Mouse (Mus musculus) midbrain, postnatal 0 days (tissue): Measurements from ENCODE around the gene Sprtn. TPM values are rescaled to one million over a fixed set of nuclear protein-coding genes. Genes with fewer than 3 reads are reported as not detected.

ENCODE experiments used
- ATAC-seq: fragments of 200-750 bp; cut with Nextera tagmentation; 2 replicates; pipeline ENCODE4 v1.8.0; 2017; ENCODE audit warnings: moderate number of reproducible peaks, mild to moderate bottlenecking, moderate TSS enrichment, moderate library complexity; ENCODE audit not compliant: low FRiP score
- DNase-seq: peaks from one replicate; pipeline ENCODE4 v3.0.0-alpha.2; 2015; ENCODE audit warnings: low spot score
- H3K27ac ChIP-seq: fragments of 300-500 bp; sonication (generic); 2 replicates; pipeline ENCODE4 v1.5.1; 2014; ENCODE audit warnings: low read depth, mild to moderate bottlenecking, low read length, mixed read lengths
- H3K27me3 ChIP-seq: fragments of 300-500 bp; sonication (generic); 2 replicates; pipeline ENCODE4 v1.6.1; 2014; ENCODE audit warnings: low read length, control low read depth, mixed read lengths; ENCODE audit not compliant: insufficient read depth
- H3K36me3 ChIP-seq: fragments of 300-500 bp; sonication (generic); 2 replicates; pipeline ENCODE4 v1.6.1; 2014; ENCODE audit warnings: low read length, control low read depth, mixed read lengths; ENCODE audit not compliant: insufficient read depth
- H3K4me1 ChIP-seq: fragments of 300-500 bp; sonication (generic); 2 replicates; pipeline ENCODE4 v1.6.1; 2014; ENCODE audit warnings: mild to moderate bottlenecking, control low read depth, antibody characterized with exemption, low read length, mixed read lengths; ENCODE audit not compliant: insufficient read depth
- H3K4me2 ChIP-seq: fragments of 300-500 bp; sonication (generic); 2 replicates; pipeline ENCODE4 v1.6.1; 2014; ENCODE audit warnings: low read depth, mild to moderate bottlenecking, low read length, mixed read lengths; ENCODE audit not compliant: poor library complexity, severe bottlenecking
- H3K4me3 ChIP-seq: fragments of 300-500 bp; sonication (generic); 2 replicates; pipeline ENCODE4 v1.5.1; 2014; ENCODE audit warnings: low read depth, mild to moderate bottlenecking, low read length, moderate library complexity
- H3K9ac ChIP-seq: fragments of 300-500 bp; sonication (generic); replicated peaks from 2 replicates; pipeline ENCODE4 v1.6.1; 2014; ENCODE audit warnings: mild to moderate bottlenecking, low read length, moderate library complexity, mixed read lengths; ENCODE audit not compliant: poor library complexity, severe bottlenecking
- H3K9me3 ChIP-seq: fragments of 300-500 bp; sonication (generic); 2 replicates; pipeline ENCODE4 v1.6.1; 2016; ENCODE audit warnings: low read length, control low read depth
- CTCF ChIP-seq: IDR thresholded peaks from 2 replicates; pipeline ENCODE4 v1.5.1; 2016; ENCODE audit warnings: antibody characterized with exemption, mild to moderate bottlenecking
- WGBS: fragments of 180-500 bp; shearing (Covaris S2); extraction: QIAGEN DNeasy Blood & Tissue Kit; methylation state at CpG from one replicate; pipeline ENCODE4 v1.1.7; 2014; 5-methylcytosine and 5-hydroxymethylcytosine counted together
- polyA plus RNA-seq: library from polyadenylated mRNA; unstranded; fragments of >200 nt; fragmentation: Nextera tagmentation; extraction: Ambion mirVana; gene quantifications from 2 replicates; pipeline ENCODE4 v1.2.1, GENCODE M21; 2015
- total RNA-seq: library from RNA; depleted of rRNA; stranded (reverse); fragments of >200 nt; gene quantifications from 2 replicates; pipeline ENCODE4 v1.2.3, GENCODE M21; 2014

The Sprtn gene
- total and polyA plus RNA-seq, 2 experiments from 2014 or later: 6.0 to 13.9 TPM

DNA sequence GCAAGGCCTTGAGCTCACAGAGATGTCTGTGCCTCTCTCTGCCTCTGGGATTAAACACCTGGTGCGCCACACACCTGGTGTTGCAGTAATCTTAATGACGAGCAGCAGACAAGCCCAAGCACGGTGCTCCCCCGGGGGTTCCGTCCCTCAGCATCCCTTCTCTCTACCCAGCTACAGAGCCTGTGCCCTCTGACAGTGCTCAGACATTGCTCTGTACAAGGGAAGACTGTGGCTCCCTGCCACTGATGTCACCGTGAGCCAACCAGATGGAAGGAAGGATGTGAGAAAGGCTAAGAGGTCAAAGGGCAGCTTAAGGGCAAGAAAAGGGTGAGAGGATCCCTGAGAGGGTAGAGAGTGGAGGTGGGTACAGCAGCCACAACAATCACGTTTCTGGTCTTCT lies 46.7 kb downstream of the Sprtn start:
- Histone ChIP-seq H3K4me2 (no peak overlapping the region), H3K27me3 (no peaks in the 10 kb centered on the region), H3K27ac (no peak overlapping the region), H3K9ac (no peak overlapping the region), H3K4me3 (no peak overlapping the region), H3K9me3 (no peaks in the 10 kb centered on the region), H3K4me1 (peaks cover 13% of the 10 kb centered on the region), H3K36me3 (0 out of 2 replicates have a peak, but pooled peaks cover 4% of the 10 kb centered on the region)
- ATAC-seq (no peak), DNase-seq (no peak)
- TF ChIP-seq CTCF: no peak
- 69% methylated on average over 7 of the region's 7 CpGs for WGBS

DNA sequence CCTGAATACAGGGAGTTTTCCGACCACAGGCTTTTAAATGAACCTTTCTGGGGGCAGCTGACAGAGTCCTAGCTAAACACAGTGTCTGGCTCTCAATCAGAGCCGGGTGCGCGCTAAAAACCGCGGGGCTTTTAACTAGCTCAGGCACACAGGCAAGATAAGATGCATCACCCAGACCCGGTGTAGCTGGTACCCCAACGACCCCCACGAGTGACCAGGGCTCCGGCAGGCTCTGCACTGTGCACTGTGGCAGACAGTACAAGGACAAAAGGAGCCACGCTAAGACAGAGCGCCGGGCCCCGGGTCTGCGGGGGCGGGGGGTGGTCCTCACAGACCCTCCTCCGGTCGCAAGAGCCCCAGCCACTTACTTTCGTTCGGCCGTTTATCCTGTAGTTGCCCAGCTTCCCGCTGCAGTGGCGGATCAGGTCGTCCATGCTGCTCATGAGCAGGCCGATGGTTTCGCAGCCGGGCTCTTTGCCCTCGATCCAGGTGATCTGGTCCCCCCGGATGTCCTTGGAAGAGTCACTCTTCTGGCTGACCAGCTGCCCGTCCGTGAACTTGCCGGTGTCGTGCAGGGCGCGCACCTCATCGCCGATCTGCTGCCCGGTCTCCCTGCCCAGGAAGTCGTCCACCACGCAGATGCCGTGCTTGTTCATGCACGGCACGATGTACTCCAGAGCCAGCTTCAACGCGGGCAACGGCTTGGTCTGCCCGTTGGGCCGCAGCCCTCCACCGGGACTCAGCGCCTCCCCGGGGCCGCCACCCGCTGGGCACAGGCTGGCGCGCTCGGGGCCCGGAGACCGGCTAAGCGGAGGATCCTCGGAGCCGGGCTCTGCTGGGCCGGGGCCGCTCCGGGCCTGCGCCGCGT lies 50.4 kb downstream of the Sprtn start:
- H3K4me1 ChIP-seq: peaks cover 22% of the 10 kb centered on the region
- under 1% methylated on average over 67 of the region's 67 CpGs for WGBS
- DNase-seq: peak; percentile 42

DNA sequence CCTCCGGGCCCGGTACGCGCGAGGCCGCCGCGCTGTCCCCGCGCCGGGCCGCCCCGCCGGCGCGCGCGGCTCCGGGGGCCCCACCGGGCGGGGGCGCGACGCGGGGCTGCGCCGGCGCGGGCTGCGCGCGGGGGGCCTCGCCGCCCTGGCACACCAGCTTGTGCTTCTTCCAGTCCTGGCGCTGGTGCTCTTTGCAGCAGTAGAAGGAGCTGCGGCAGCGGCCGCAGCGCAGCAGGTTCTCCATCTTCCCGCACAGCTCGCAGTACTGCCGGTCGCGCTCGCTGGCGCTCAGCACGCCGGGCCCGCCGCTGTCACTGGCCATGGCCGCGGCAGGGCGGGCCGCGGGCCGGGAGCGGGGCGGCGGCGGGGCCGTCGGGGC lies 51.0 kb downstream of the Sprtn start:
- Histone ChIP-seq H3K27me3 (no peaks in the 10 kb centered on the region), H3K4me3 (peak overlapping the region; percentile 68), H3K4me1 (peaks cover 20% of the 10 kb centered on the region), H3K36me3 (no peaks in the 10 kb centered on the region), H3K9ac (peak overlapping the region; percentile 97), H3K27ac (peak overlapping the region; percentile 97), H3K4me2 (peak overlapping the region; percentile 87), H3K9me3 (no peaks in the 10 kb centered on the region)
- peak; percentile 64 for ATAC-seq
- 0% methylated on average over 35 of the region's 62 CpGs for WGBS
- no peak for TF ChIP-seq CTCF
- peak; percentile 50 for DNase-seq

More for the DNA sequence above, 50.4 kb downstream of the Sprtn start:
- H3K4me3 ChIP-seq: peak overlapping the region; percentile 68
- no peaks in the 10 kb centered on the region for H3K9me3 ChIP-seq
- H3K4me2 ChIP-seq: peak overlapping the region; percentile 87
- no peak for TF ChIP-seq CTCF
- peak overlapping the region; percentile 97 for H3K9ac ChIP-seq
- H3K36me3 ChIP-seq: no peaks in the 10 kb centered on the region
- peak overlapping the region; percentile 97 for H3K27ac ChIP-seq
- H3K27me3 ChIP-seq: no peaks in the 10 kb centered on the region
- ATAC-seq: peak; percentile 36

DNA sequence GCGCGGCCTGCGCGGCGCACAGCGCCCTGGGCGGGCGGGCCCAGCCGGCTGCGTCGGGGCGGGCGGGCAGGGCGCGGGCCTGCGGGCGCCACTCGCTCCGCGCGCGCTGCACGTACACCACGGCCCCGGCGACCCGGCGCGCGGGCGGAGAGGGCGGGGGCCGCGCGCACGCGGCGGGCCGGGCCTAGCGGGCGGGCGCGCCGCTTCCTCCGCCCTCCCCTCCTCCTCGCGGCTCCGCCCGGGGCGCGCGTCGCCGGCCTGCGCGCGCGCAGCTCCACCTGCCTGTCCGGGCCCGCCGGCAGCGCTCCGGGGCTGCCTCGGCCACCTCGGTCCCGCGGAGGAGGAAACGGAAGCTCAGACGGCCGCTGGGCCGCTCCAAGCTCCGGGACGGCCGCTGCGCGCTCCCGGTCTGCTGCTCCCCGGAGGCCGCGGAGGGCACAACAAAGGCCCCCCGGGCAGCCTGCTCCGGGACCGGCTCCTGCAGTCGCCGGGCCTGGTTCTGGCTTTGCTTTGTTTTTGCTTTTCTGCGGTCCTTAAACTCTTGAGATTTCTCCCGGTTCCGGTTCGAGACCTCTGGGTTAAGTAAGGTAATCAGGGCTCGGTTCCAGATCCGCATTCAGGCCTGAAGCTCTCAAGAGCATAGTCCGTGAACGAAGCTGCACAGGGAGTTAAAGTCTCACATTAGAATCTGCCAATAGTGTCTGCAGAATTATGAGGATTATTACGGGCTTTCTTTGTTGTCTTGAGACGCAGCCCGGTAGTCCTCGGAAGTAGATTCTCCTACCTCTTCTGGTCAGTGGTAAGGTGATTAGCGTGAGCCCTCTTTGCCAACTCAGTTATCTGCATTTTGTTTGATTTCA lies 51.8 kb downstream of the Sprtn start, which contains the start of gene Egln1:
Gene Egln1, minus strand, starts transcription at position 116 of the 860 bp plus-strand sequence.
- Histone ChIP-seq H3K36me3 (no peaks in the 10 kb centered on the region), H3K27ac (peak within 1 kb of the TSS; percentile 97), H3K9me3 (no peaks in the 10 kb centered on the region), H3K27me3 (no peaks in the 10 kb centered on the region), H3K4me1 (peaks cover 19% of the 10 kb centered on the region), H3K9ac (peak within 1 kb of the TSS; percentile 97), H3K4me3 (peak within 1 kb of the TSS; percentile 68), H3K4me2 (peak within 1 kb of the TSS; percentile 87)
- ATAC-seq: peak; percentile 82
- no peak for TF ChIP-seq CTCF
- DNase-seq: peak; percentile 86
- WGBS: under 1% methylated on average over 49 of the region's 98 CpGs

DNA sequence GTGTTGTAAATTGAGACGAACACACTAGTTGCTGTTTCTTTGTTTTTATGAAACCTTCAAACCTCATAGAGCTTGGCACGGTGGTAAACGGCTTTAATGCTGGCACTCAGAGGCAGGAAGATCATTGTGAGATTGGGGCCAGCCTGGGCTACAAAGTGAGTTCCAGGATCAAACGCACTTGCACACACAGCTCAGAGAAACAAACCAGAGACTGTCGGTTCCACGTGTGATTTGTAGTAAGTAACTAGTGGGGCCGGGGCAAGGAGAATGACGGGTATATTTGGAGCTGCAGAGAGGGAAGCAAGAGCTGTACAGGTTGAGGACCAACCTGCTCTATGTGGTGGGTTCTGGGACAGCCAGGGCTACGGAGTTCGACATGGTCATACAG lies 52.4 kb downstream of the Sprtn start:
- TF ChIP-seq CTCF: no peak
- no peak for ATAC-seq

More for the DNA sequence above, 52.4 kb downstream of the Sprtn start:
- H3K4me3 ChIP-seq: peak overlapping the region; percentile 68
- no peaks in the 10 kb centered on the region for H3K36me3 ChIP-seq
- no peaks in the 10 kb centered on the region for H3K9me3 ChIP-seq
- no peaks in the 10 kb centered on the region for H3K27me3 ChIP-seq
- peak overlapping the region; percentile 97 for H3K9ac ChIP-seq
- H3K4me1 ChIP-seq: peaks cover 17% of the 10 kb centered on the region
- 21% methylated on average over 10 of the region's 10 CpGs for WGBS
- DNase-seq: no peak
- H3K27ac ChIP-seq: peak overlapping the region; percentile 97
- H3K4me2 ChIP-seq: peak overlapping the region; percentile 87
